Mouse (Mus musculus) E14TG2a.4 (cell line): ENCODE data around the gene Tfdp1.

Experiments
- CTCF ChIP-seq: conservative IDR thresholded peaks from 2 replicates; pipeline ENCODE4 v1.5.1; 2014; ENCODE audit warnings: low read length
- POU5F1 ChIP-seq: IDR thresholded peaks from 2 replicates; pipeline ENCODE4 v1.6.1; 2014; ENCODE audit warnings: low read length, borderline replicate concordance

GRCm38 (mm10) chr8:13393869-13394268 lies 55.3 kb downstream of the Tfdp1 start:
- TF ChIP-seq CTCF (no peak), POU5F1 (no peak)
